Mouse (Mus musculus): ENCODE measurements around the gene Dpf2.

The Dpf2 gene

GRCm38 (mm10) chr19:5863776-5864175, 49.0 kb downstream of the Dpf2 start:
- no peak for DNase-seq (ENCODE audit: low read depth, low spot score)

- DNase-seq (ENCODE audit: low read depth, low spot score) = no peak
Observed at GRCm38 (mm10) chr19:5862335-5863085, 50.3 kb downstream of the Dpf2 start.

- no peak for DNase-seq (ENCODE audit: low read depth, low spot score)
Observed at GRCm38 (mm10) chr19:5856604-5857003, 56.2 kb downstream of the Dpf2 start.

GRCm38 (mm10) chr19:5852035-5852722, 60.6 kb downstream of the Dpf2 start:
- DNase-seq (ENCODE audit: low read depth, low spot score) = no peak

- no peak for DNase-seq (ENCODE audit: low read depth, low spot score)
Observed at GRCm38 (mm10) chr19:5851481-5851971, 61.3 kb downstream of the Dpf2 start.

- DNase-seq (ENCODE audit: low read depth, low spot score) = no peak
Observed at GRCm38 (mm10) chr19:5850860-5851259, 62.0 kb downstream of the Dpf2 start.

GRCm38 (mm10) chr19:5849843-5850527, 62.8 kb downstream of the Dpf2 start:
- peak; percentile 40 for DNase-seq (ENCODE audit: low read depth, low spot score)

GRCm38 (mm10) chr19:5848826-5849672, 63.8 kb downstream of the Dpf2 start:
- no peak for DNase-seq (ENCODE audit: low read depth, low spot score)

GRCm38 (mm10) chr19:5848032-5848825, 64.6 kb downstream of the Dpf2 start:
- no peak for DNase-seq (ENCODE audit: low read depth, low spot score)

- no peak for DNase-seq (ENCODE audit: low read depth, low spot score)
Observed at GRCm38 (mm10) chr19:5847306-5847796, 65.5 kb downstream of the Dpf2 start.

- peak; percentile 88 for DNase-seq (ENCODE audit: low read depth, low spot score)
Observed at GRCm38 (mm10) chr19:5846557-5847305, 66.1 kb downstream of the Dpf2 start.

All from brain, embryonic 18.5 days (tissue).